Mouse (Mus musculus): Measurements from ENCODE around the gene Rnf150.

- TF ChIP-seq CTCF (IDR thresholded peaks at IDR 0.05; ENCODE audit: borderline replicate concordance, insufficient read depth, low read depth, low read length) (no peak), POLR2A (IDR thresholded peaks at IDR 0.05; ENCODE audit: borderline replicate concordance, insufficient read depth, low read length) (no peak)
Observed at GRCm38 (mm10) chr8:82875135-82875534, 12.0 kb downstream of the Rnf150 start.
